Mouse (Mus musculus) thymus, postnatal 36 days (tissue): ENCODE data around the gene Rufy3.

Experiments used
- DNase-seq, 2 experiments: peaks; one replicate each; pipeline ENCODE4 v3.0.0; 2022; ENCODE audit warnings: mixed read lengths in 2 of 2

Gene Rufy3

DNA sequence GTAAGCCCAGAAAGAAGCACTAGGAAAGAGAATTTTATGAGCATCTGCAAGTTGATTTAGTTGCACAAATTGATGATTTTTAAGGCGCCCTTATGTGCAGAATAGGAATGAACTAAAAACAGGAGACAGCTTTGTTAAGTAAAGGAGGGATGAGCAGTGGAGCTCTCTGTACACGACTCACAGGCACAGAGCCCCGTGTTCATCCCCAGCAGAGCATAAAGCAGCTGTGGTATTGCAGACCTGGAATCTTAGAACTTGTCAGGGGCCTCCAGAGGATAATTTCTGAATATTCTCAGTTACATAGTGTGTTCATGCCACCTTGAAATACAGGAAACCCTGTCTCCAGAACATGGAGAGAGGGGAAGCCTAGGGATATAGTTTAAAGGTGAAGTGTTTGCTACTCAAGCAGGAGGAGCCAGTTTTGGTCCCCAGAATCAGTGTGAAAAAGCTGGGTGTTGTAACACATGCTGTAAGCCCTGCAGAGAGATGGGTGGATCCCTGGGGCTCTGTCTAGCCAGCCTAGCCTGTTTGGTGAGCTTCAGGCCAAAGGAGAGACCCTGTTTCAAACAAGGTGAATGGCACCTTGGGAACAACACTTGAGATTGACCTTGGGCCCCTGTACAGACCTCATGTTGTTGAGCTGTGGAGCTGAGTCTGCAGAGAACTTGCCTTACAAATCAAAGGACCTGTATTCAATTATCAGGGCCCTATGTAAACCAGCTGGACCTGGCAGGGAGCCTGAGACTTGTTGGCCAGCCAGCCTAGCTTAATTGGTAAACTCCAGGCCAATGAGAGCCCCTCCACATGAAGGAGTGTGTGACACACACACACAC, 10.9 kb downstream of the Rufy3 start:
- no peak for DNase-seq

DNA sequence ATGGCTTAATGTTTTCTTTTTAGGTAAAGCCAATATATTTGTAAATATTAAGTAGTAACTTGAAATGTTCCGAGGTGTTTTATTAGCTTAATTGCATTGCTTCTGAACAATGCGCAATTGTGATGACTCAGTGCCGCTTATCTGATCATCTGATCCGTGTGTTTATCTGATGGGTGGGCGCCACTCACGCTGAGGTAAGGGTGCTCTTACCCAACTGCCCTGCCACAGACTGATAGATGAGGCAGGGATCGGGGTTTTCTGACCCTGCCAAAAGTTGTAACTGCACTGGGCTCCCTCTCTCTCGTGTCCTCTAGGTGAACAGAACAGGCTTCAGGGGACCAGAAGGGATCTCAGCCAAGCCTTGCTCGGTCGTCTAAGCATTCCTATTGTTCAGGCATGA, 15.8 kb downstream of the Rufy3 start:
- DNase-seq: no peak

DNA sequence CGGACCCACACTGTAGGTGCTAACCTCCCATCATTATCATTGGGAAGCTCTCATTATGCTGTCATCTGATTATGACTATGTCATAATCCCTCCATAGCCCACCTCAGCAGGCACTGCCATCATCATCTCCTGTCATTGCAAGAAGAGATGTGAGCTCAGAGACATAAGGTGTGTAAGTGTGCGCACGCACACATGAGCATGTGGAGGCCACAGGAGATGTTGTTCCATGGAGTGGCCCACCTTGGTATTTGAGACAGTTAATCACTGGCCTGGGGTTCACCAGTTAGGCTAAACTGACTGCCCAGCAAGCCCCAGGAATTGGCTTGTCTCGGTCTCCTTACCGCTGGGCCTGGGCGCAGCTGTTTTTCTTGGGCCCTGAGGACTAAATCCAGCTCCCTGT, 16.5 kb downstream of the Rufy3 start:
- no peak for DNase-seq

DNA sequence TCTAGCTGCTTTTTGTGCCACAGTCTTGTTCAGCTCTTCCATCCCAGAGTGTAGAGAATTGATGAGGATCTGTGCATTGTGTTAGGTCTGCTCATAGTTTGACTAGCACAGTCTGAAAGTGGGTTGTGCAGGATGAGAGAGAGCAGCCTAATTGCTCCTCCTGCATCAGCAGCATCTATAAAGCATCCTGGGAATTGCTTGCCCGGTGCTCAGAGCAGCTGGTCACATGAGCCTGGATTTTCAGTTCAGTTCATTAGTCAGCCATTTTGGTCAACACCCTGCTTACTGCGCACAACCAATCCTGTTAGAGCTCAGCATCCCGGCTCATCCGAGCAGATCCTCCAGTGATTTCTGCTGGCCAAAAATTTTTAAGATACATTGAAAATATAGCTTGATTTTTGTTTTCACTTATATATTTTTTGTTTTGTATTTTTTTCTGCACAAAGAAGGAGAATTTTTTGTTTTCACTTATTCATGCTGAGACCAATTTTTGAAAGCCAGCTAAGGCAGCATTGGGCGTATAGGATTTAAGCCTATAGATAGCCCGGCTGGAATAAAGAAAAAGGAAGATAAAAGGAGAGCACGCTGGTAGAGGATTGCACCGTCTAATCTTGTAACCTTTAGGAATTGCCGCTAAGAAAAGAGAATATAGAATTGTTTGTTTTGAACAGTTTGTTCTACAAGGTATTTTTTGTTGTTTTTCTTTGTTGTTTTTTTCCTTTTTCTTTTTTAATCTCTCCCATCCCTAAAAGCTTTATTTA, 18.6 kb downstream of the Rufy3 start:
- no peak for DNase-seq

DNA sequence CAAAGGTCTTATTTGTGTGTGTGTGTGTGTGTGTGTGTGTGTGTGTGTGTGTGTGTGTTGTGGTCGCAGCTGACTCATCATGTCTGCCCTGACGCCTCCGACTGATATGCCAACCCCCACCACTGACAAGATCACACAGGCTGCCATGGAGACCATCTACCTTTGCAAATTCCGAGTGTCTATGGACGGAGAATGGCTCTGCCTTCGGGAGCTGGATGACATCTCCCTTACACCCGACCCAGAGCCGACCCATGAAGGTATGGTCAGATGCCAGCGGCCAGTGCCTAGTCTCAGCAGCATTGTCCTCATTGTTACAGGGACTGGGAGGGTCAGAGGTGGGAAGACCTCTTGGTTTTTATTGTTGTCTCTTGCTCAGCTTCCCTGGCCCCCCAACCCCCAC, 19.2 kb downstream of the Rufy3 start:
- DNase-seq: no peak

DNA sequence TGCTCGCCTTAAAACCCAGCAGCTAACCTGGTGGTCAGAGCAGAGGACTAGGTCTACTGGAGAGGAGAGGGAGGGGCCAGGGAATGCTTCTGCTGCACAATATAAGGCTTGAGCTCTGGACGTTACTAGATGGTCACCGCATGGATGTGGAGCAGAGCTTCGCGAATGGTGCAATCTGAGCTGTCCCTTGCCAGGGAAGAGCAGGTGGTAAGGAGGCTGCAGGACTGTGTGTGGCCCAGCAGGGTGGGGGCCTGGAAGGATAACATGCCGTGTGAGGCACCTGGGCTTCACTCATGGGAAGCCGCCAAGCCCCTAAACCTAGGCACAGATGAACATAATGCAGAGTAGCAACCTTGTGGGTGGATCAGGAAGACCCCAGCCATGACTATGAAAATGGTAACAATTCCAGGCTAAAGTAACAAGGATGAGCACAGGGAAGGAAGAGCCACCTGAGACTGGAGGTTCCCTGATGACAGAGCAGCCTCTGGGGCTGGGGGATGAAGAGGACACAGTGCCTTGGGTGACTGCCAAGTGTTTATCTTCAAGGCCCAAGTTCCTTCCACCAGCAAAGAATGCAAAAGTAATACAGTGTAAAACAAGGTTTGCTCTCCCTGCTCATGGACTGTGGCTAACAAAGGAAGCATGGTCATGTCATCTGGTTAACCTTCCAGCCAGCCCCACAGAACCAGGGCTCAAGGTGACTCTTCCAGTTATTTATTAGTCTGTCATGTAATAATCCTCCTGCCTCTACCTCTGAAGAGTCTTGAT, 21.8 kb downstream of the Rufy3 start:
- no peak for DNase-seq

DNA sequence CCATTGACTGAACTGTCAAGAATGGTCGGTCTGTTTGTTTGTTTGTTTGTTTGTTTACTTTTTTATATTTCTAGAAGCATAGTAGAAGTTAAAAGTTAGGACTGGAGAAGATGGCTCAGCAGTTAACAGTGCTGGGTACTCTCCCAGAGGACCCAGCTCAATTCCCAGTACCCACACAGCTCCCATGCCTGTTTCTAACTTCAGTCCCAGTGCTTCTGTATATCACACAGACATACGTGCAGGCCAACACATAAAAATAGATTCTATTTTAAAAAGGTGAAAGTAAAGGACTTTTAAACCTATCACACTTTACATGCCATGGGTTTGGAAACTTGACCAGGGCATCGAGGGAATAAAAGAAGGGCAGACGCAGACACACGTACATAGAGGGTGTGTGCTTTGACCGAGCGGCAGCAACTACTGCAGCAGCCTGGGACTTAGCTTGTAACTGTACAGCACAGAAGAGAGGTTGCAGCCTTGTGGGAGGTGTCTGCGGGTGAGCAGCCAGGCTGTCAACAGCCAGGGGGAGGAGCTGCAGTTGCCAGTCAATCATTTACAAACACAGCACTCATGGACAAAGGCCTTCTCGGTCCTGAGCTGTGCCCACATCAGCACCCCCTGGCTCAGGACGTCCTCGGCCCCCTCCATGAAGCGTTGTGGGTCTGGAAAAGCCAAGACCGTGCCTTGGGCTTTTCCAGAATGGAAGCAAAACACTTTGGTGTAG, 22.5 kb downstream of the Rufy3 start:
- DNase-seq: no peak

DNA sequence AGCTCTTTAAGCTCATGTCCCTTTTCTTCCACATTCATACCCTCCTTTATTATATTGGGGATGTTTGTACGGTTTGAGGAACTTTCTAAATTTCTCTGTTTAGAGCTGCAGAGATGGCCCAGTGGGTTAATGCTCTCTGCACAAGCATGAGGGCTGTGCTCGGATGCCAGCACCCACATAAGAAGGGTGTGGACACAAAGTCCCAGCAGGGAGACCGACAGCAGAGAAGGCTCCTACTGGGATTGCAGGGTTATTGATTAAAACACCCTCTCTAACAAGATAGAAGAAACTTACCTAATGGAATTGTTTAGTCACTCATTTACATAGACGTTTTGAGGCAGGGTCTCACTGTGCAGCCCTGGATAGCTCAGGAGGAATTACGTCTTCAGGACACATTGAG, 23.6 kb downstream of the Rufy3 start:
- DNase-seq: no peak

DNA sequence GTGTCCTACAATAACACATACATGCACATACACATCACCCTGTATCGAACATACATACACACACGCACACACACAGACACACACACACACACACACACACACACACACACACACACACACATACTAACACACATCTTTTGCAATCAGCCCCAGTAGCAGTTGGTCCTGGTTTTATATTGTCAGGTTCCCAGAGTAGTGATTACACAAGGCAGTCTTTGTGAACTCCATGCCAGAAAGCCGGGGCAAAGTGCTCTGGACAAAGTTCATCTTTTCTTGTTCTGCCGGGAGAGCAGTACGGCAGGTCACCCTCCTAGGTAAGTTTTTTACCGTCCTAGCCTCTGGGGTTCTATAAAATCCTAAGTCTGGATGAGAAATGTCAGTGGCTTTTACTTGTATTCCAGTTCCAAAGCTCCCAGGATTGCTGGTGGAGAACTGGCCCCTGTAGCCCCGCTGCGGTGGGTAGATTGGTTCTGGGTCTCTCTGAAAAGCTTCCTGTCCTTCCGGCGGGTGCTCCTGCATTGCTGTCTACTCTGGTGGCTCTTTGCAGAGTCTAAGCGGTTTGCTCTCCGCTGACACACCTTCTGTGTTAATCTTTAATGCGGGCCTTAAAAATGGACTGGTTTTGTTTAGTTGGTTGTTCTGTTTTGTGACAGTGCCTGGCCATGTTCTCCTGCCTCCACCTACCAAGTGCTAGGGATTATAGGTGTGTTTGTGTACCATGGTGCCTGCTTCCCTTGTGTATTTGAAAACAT, 28.8 kb downstream of the Rufy3 start:
- no peak for DNase-seq

DNA sequence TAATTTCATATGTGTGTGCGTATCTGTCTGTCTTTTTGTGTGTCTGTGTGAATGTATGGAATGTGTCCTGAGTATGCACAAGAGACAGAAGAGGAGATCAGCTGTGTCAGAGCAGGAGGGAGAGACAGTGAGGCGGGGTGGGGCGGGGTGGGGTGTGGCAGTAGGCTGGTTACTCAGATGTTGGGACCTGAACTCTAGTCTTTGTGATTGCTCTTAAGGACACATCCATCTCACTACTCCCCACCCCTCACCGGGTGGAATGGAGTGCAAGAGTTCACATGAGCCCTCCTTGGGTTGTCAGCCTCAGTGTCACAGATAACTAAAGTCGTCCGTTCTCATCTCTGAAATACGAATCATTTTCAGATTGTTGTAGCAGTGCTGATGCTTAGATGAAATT, 29.3 kb downstream of the Rufy3 start:
- no peak for DNase-seq

DNA sequence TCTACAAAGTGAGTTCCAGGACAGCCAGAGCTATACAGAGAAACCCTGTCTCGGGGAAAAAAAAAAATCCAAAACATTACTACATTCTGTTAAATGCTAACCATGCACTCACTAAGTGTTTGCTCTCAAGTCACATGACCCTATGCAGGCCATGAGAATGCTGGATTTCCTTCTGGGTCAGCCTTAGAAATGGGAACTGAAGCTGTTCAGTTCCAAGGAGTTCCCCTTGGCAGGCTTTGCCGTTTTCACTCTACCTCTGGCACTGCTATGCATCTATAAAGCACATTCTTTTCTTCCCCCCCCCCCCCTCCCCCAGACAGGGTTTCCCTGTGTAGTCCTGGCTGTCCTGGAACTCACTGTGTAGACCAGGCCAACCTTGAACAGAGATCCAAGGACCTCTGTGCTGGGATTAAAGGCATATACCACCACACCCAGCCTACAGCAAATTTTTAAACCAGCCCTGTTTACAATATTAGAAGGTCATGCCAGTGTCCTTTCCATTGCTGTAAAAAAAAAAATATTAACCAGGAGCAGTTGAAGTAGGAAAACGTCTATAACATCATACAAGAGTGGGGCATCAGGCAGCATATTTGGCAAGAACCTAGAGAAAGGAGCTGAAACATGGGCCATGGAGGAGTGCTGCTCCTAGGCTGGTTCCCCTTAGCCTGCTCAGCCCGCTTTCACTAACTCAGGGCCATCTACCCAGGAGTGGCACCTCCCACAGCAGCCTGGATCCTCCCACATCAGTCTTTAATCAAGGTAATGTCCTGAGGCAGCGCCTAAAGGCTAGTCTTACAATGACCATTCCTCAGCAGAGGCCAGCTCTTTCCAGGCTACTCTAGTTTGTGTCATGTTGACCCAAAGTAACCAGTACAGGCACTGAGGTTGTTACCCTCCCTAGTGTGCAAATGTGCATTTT, 31.0 kb downstream of the Rufy3 start:
- DNase-seq: no peak

DNA sequence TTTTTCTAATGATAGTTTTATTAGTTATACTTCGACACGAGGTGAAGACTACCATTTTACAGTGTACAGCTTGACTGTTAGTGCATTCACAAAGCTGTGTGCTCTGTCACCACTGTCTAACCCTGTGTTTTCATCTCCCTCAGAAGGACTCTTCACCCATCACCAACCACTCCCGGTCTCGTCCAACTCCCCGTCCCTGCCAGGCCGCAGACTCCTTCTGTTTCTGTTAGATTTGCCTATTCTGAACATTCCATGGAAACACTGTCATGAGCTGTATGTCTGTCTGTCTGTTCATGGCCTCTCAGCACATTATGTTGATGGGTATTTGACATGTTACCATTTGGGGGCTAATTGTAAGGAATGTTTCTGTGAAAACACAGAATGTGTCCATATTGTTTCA, 34.1 kb downstream of the Rufy3 start:
- DNase-seq: no peak

DNA sequence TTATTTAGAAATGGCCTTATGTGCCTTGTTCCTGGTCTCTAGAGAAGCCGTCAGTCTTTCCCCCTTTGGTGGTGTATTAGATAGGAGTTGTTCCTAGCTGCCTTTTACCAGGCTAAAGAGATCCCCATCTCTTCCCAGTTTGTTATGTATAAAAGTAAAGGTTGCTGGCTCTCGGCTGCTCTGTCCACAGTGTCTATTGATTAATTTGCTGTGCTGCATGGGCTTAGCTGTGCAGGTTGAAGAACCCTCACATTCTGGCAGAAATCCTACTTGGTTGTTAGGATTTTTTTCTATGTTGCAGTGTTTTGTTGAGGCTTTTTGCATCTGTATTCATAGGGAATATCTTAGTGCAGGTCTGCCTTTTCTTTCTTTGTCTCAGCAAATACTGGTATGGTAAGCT, 37.2 kb downstream of the Rufy3 start:
- DNase-seq: no peak

DNA sequence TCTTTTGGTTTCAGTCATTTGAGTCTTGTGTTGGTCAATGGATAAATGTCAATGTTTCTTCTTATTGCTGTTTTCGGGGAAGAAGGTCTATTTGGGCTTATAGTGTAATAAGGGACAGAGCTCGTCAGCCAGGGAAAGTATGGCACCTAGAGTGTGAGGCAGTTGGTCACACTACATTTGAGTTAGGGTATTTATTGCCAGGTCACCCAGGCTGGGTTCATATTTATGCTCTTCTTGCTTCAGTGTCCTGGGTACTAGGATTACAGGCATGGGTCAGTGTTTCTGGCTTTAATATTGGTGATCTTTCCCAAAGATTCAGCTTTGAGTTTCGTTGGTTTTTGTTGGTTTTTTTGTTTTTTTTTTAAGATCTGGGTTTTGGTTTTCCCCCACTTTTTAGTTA, 37.9 kb downstream of the Rufy3 start:
- DNase-seq: no peak

DNA sequence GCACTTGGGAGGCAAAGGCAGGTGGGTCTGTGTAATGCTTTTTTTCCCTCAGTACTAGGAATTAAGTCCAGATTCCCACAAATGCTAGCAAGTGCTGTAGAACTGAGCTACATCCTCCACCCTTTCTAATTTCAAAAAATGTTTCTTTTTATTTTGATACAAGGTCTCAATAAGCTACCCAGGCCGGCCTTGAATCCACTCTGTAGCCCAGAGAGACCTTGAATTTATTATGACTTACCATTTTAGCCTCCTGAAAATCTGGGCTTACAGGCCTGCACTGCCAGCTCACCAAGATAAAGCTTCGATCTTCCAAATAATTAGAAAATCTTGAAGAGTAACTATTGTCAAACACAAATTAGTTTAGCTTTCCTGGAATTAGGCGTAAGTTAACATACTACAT, 39.2 kb downstream of the Rufy3 start:
- DNase-seq: no peak

DNA sequence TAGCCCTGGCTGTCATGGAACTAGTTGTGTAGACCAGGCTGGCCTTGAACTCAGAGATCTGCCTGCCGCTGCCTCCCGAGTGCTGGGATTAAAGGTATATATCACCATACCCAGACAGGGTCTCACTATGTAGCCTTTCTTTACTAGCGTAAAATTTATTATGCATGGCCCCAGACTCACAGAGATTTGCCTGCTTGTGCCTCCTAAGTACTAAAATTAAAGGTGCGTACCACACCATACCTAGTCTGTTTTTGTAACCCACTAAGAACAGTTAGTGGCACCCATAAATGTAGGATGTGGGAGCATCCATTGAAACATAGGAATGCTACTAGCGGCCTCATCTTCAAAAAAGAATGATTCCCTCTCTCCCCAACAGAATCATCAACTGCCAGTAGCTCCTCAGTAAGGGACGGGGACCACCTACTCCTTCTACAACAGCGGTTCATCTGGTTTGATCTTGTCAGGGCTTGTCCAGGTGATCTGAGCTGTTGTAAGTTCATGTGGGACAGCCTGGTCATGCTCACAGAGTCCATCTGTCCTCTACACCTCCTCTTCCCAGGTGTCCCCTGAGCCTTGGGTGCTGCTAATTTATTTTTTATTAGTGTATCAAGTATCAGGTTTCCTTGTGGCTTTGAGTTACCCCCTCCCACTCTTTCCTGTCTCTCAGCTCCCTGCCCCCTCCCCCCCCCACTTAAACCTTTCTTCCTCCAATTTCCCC, 40.0 kb downstream of the Rufy3 start:
- no peak for DNase-seq

DNA sequence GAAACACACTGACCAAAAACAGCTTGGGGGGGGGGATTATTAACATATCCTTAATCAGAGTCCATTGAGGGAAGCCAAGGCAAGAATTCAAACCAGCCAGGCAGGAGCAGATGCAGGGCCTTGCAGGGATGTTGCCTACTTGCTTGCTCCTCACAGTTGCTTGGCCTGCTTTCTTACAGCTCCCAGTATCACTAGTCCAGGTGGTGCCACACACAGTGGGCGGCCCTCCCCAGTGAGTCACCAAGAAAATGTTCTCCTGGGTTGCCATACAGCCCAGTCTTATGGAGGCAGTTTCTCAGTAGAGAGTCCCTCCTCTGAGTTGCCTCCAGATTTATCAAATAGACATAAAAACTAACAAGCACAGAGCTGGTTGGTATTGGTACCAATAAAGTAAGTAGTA, 49.3 kb downstream of the Rufy3 start:
- DNase-seq: no peak

DNA sequence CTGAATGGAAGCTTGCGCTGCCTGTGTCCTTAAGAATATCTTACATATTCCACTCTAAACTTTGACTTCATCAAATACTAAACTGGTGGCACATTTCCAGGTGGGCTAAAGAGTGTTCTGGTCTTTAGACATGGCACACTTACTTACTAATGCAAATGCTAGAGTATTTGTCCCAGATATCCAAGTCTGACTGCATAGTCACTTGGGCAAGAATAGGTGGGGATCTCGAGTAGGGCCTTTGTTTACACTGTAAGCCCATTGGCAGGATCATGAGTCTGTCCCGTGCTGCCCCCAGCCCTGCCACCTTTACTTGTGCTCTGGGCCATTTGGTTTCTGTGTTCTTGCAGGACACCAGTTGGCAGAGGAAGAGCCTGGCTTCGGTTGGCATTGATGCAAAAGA, 52.1 kb downstream of the Rufy3 start:
- no peak for DNase-seq

DNA sequence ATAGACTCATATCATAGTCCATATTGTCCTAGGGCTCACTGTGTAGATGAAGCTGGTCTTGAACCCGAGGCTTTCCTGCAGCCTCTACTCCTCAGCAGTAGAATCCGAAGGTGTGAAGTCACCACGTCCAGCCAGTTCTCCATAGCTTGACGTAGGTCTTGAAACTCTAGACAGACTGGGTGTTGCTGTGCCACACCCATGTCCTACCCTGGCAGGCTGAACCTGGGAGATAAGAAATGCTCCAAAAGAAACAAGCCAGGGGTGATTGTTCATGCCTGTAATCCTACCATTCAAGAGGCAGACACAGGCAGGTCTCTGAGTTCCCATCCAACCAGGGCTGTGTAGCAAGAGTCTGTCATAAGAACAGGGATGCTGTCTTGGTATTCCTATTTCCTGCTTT, 62.7 kb downstream of the Rufy3 start:
- DNase-seq: no peak

DNA sequence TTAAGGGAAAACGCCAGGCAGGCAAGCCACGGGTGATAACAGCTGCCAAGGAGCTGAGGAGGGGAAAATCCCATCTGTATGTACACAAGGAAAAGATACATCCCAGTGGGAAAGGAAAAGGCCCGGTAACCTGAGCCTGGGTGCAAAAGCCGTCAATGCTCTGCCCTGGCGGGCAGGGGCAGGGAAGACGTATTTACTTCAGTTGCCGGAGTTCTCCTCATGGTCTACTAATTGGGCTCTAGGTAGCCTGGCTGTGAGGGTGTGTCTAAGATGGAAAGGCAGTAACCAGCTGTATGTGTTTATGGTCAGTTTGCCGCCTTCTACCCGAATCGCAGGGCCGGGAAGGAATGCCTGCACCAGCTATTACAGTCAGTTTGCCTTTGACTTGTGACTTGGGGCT, 64.3 kb downstream of the Rufy3 start:
- no peak for DNase-seq
